Mouse (Mus musculus) thymus, adult 2 months (tissue): ENCODE data around the gene Ecpas.

ENCODE experiments used
- CTCF ChIP-seq: fragments of 200-500 bp; IDR thresholded peaks from 2 replicates; pipeline ENCODE4 v1.5.1; 2012; ENCODE audit warnings: mild to moderate bottlenecking, control low read depth, low read length, moderate library complexity, borderline replicate concordance; ENCODE audit not compliant: control insufficient read depth, poor library complexity, insufficient read depth; ENCODE audit errors: extremely low read depth
- POLR2A ChIP-seq: fragments of 200-500 bp; IDR thresholded peaks from 2 replicates; pipeline ENCODE4 v1.6.1; 2012; ENCODE audit warnings: mild to moderate bottlenecking, low read length, control low read depth, moderate library complexity; ENCODE audit not compliant: control insufficient read depth, poor library complexity, insufficient read depth; ENCODE audit errors: extremely low read depth

- TF ChIP-seq CTCF (no peak), POLR2A (no peak)
Observed at GRCm38 (mm10) chr4:58887626-58888025, 24.9 kb downstream of the Ecpas start.
